Mouse (Mus musculus) thymus, adult 18-20 months (tissue): Measurements from ENCODE around the gene Gnb5.
A peak's percentile ranks its signal among the peaks of the same experiment; 100 is the strongest.

Experiments
- DNase-seq, 2 experiments: peaks; one replicate each; pipeline ENCODE4 v3.0.0; 2022; ENCODE audit warnings: mixed read lengths in 2 of 2

Gnb5 gene

DNA sequence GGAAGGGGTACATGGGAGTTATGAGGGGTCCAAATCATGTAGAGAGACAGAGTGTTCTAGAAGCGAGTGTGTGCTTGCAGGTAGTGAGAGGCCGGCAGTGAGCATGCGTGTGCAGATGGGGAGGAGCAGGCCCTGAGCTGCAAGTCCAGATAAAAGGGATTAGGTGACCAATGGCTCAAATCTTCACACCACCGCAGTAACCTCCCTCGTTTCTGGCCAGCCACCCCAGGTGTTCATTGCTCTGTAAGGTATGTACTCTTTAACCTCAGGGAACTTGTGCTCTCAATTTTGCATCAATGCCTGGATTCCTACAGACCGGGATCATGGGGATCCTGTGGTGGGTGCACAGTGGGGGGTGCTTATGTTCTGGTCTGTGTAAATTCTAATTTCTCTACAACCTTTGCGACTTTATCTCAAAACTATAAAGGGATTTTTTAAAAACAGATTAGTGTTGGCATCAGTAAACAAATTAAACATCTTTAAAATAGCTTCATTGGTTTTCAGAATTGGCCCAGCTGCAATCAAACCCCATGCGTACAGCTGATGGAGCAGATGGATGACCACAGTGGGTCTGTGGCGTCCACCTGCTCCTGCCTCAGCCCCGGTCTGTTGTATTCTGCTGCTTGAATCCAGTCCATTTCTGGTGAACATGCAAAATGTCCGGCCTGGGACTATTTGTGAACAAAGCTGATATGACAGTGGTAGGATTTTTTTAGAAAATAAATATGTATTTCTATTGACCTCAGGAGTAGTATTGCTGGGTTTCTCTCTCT lies at the start of gene Gnb5:
Gene Gnb5, plus strand, starts transcription at position 163 of the 773 bp plus-strand sequence.
- no peak for DNase-seq

DNA sequence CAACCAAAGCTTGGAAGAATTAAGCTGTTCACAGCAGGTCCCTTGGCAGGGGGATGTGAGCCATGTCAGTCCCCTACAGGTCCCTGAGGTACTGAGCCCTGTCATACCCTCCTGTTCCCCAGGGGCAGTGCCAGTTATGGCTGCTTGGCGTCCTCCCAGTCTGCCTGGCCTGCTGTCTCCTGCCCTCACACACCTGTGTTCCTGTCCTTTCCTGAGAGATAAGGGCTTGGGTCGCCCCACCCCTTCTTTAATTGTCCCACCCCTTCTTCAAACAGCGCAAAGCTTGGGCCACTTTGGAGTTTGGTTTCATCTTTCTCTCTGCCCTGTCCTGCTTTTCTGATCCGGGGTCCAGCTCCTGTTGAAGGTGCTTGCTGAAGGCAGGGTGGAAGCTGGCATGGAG lies 47.3 kb upstream of the Gnb5 start:
- no peak for DNase-seq

DNA sequence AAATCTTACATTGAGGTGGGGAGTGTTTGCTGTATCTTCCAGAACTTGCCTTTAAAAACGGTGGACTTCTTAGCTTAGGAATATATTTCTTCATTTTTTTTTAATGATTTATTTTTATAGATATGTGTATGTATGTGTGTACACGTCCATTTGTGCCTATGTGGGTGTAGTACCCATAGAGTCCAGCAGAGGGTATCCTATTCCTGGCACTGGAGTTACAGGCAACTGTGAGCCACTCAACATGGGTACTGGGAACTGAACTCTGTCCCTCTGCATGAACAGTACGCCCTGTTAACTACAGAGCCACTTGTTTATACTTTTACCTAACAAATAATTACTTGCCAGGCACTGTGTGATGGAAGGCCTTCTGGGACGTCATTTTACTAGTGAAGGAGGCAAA lies 46.4 kb upstream of the Gnb5 start:
- DNase-seq = no peak

DNA sequence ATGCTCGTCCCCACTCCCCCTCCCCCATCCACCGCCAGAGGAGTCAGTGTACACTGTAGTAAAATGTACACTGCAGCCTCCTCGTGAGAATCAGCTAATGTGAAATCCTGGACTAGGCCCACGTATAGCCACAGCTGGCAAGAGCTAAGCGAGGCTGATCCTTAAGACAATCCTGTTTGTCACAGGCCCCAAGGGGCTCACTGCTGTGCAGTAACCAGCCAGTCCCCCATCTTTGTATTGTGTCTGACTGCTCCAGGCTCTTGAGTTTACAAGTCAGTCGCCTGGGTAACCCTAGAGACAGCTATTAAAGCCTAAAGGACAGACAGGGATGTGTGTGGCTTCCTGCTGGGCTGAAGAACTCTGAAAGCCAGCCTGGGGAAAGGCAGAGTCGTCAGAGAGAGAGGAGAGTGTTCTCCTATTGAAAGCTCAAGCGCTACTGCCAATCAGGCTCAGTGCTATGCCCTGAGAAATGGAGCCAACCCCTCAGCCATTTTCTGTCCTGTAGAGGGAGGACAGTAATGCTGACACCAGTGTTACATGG lies 44.7 kb upstream of the Gnb5 start:
- no peak for DNase-seq

DNA sequence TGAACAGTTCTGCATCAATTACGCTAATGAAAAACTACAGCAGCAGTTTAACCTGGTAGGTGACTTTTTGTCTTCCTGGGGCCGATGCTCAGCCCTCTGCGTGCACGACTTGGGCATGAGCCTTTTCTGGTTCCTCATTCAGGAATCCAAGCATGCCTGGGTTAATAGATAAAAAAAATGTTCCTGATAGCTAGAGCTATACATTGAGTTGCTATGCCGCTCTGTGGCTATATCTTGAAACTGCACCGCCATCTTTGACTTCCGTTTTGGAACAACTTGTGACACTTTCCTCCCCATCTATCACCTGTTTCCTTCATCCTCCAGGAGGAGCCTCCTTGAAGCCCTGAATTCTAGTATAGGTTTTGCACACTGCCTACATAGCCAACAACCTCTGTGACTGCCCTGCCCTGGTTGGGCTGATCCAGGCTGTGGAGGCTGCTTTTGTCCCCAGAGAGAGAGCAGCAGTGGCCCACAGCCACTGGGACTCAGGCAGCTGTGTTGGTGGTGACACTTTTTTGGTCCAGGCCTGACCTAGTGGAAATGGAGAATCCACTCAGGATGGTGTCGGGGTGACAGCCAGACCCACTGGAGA lies 43.8 kb upstream of the Gnb5 start:
- DNase-seq = peak in 1 of 2 experiments; percentile 14

DNA sequence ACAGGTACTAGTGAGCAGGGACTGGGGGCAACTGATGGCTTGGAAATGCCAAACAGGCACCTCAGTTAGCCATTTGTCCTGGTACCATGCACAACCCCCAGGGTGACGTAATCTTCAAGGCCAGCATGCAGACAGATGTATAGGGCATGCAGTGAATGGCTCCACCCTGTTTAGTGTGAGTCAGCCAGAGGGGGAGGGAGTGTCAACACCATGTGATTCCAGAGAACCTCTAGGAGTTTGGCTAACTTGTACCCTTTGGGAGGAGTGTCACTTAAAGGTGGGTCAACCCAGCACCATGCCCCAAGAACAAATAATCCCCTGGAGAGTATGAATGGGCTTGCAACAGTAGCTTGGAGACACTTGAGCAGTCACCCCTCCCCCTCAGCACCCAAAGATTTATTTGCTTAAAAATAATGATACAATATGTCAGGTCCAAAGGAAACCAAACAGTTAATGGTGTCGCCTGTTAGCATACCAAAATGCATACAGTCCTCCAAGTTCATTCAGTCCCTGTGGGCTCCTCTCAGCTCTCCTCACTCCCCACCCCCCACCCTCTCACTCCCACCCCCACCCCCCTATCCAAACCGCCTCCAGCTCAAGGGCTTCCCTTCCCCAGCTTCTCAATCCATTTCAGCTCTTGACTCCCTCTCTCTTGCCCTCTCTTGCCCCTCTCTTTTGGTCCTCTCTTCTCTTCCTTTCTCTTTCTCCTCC lies 41.9 kb upstream of the Gnb5 start:
- DNase-seq = no peak

DNA sequence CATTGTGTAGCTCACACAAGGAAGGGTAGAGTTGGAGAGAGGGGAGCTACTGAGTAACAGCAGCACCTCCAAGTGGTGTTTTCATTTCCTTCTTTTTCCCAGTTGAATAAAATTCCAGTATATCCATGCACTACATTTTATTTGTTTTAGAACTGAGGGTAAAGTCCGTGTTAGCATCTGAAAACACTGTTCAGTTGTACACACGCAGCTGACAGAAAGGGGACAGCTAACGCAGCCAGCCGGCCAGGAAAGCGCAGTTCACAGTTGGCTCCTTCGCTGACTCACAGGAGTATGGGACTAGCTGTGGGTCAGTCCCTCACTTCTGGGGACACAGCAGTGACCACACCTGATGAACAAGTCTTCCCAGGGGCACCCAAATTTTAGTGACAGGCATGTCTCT lies 38.9 kb upstream of the Gnb5 start:
- DNase-seq = no peak

DNA sequence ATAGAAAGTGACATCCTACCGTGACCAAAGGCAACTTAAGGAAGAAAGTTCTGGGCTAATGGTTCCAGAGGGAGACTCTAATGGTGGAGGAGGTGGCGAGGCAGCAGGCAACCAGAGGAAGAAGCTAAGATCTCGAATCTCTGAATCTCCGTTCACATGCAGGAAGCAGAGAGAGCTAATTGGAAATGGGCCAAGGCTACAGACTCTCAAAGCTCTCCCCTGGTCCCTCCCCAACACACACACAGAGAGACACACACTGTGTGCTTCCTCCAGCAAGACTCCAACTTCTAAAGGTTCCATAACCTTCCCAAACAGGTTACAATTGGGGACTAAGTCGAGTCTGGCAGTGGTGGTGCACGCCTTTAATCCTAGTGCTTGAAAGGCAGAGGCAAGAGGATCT lies 35.7 kb upstream of the Gnb5 start:
- DNase-seq = no peak

DNA sequence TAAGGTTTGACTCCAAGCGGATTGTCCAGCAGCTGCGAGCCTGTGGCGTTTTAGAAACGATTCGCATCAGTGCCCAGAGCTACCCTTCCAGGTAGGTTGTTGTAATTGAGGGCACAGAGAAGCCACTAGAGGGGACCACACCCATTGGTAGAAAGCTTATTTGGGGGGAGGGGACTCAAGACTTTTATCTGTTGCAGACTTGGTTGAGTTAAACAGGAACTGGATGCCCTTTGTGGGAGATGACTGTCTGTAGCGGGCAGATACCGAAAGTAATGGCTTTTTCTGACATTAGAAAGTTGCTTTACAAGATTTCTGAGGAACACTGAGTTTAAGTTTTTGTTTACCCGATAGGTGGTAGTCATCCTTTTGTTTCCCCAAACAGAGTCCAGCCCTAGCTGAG lies 34.5 kb upstream of the Gnb5 start:
- no peak for DNase-seq

DNA sequence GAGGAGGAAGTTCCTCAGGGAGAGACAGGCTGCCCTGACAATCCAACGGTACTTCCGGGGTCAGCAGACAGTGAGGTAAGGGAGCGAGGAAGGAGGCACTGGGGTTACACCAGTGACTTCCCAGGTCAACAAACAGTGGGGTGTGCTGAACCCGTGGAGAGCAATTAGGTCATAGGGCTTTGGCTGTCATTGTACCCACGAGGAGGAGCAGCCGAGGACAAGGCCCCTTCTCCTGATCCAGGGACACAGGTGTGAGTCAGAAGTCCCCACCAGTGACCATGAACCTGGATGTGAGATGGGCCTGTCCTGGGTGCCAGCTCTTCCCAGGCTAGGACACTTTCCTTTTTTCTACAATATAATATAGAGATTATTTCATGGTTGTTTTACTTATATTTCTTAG lies 32.4 kb upstream of the Gnb5 start:
- DNase-seq = no peak

DNA sequence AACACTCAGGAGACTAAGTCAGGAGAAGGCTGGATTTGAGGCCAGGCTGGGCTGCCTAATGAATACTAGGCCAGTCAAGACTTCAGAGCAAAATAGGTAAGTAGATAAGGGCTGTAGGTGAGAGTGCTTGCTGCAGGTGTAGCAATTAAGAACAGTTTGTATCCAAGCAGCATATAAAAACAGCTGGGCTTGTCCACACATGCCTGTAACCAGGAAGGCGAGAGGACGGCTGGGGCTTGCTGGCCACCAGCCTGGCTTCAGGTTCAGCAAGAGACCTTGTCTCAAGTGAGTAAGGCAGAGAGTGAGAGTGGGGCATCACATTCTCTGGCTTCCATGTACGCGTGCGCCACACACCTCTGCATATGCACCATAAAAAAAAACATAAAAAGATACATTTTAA lies 31.6 kb upstream of the Gnb5 start:
- no peak for DNase-seq

DNA sequence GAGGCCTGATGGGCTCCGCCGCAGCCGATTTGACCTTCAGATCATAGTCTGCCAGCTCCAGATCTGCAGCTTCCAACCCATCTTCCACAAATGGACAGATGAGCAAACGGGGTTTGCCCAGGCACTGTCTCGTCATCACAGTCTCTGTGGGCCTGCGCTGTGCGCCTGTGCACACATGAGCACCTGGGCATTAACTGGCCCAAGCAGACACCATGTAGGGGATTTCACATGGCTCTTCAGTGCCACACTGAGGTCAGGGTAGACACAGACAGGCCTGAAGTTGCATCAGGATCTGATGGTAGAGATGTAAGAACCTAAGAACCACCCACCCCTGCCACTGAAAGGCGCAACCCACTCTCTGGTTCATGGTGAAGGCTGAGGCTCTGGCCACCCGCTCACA lies 31.0 kb upstream of the Gnb5 start:
- DNase-seq = no peak

DNA sequence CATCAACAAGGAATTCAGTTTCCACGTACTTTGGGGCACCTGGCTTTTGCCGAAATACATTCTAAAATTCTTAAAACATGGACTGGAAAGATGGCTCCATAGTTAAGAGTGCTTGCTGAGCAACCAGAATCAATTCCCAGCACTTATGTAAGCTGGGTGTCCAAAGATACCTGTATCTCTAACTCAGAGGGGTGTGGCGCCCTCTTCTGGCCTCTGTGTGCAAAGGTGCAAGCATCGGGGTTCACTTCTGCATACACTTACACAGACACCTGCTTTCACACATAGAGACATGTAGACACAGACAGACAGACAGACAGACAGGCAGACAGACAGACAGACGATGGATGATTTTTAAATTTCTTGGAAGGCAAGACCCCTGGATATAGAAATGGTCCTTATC lies 25.3 kb upstream of the Gnb5 start:
- DNase-seq = peak; percentile 20 to 23

DNA sequence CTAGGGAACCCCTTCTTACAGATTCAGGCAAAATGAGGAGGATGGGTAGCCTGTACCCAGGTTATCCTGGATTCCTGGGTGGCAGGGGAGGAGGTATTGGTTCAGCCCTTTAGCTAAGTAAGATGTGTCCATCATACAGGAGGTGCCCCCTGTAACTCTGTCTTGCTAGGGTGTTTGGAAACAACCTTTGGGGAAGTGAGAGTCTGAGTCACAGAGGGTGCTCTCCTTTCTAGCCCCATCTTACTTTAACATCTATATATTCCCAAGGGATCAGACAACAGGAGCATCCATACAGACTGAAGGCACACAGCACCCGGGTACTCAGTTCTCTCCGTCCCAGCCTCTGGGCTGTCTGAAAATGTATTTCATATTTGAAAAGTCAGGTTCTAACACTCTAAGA lies 23.9 kb upstream of the Gnb5 start:
- no peak for DNase-seq

DNA sequence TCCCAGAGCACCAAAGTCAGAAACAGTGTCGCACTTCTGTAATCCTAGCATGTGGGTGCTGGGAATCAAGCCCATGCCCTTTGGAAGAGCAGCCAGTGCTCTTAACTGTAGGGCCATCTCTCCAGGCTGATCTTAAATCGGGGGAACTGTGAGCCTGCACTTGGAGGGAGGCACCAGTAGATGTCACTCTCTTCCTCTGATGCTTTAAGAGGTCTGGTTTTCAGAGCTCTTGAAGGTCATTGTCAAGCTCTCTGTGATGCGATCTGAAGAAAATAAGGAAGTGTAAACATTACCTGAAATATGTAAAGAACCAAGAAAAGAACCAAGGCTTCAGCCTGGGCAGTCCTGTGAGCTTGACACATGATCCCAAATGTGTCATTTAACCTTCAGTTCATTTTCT lies 23.3 kb upstream of the Gnb5 start:
- no peak for DNase-seq

DNA sequence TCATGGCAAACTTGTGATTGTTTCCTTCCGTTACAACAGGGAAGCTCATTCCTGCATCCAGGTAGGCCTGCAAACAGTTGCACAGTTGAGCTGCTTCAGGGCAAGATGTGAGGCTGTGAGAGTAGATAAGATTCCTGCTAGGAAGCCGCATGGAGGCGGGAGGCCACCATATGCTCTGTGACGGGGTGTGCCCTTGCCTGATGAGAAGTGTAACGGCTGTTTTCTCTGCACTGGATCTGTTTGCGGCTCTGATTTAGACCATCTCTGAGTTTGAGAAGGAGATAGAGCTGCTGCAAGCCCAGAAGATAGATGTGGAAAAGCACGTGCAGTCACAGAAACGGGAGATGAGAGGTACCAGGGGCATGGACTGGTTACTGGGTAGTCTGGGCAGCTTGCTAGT lies 22.5 kb upstream of the Gnb5 start:
- DNase-seq = no peak

DNA sequence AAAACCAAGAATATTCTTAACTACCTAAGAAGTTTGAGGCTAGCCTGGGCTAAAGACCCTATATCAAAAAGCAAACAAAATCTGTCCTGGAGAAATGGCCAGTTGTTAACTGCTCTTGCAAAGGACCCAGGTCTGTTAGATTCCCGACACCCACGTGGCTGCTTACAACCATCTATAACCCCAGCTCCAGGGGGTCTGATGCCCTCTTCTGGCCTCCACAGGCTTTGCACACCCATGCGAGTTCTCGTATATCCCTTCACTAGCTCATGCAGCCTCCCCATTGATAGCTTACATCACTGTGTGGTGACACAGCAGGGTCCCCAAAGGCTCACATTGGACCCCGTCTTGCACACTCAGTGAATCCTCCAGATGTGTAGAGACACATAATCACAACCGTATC lies 20.7 kb upstream of the Gnb5 start:
- DNase-seq = no peak

DNA sequence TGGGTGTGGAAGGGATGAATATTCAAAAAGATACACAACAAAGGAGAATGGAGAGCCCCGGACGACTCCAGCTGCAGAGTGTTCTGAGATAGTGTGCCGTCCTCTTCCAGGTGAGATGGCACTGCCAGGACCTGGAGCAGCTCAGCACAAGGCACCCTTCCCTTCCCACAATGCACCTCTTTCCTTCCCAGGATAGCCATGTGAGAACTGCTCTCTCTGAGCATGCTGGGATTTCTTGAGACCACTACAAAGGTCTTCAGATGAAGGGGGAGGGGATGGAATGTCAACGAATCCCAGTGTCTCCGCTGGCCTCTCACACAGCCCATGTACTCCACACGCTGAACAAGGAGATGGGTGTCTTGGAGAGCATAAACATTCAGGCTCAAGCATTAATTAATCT lies 18.5 kb upstream of the Gnb5 start:
- no peak for DNase-seq

DNA sequence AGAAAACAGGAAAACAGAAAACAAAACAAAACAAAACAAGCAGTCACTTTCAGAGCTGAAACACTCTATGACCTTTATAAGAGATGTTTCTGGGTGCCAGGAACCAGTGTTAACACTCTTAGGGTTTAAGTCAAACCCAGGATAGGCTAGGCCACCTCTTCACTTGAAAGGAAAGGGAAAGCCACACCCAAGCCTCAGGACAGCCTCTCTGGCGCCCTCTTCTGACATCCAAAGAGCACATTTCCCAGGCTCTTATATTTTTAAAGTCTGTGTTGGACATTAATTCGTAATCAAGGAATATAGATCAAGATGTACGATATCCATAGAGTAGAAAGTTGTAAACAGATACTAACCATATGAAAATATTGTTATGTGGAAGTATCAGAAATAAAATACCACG lies 16.5 kb upstream of the Gnb5 start:
- DNase-seq = no peak

DNA sequence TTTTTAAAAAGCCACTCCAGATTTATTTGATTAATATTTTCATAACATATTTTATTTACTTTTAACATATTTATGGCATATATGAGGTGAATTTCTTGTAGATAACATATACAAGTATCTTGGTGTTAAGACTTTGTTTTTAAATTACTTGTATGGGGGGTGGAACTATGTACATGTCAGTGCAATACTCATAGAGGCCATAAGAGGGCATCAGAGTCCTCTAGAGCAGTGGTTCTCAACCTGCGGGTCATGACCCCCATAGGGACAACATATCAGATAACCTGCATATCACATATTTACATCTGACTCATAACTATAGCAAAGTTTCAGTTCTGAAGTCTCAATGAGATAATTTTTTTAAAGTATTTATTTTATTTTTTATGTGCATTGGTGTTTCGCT lies 6.7 kb upstream of the Gnb5 start:
- DNase-seq = no peak

DNA sequence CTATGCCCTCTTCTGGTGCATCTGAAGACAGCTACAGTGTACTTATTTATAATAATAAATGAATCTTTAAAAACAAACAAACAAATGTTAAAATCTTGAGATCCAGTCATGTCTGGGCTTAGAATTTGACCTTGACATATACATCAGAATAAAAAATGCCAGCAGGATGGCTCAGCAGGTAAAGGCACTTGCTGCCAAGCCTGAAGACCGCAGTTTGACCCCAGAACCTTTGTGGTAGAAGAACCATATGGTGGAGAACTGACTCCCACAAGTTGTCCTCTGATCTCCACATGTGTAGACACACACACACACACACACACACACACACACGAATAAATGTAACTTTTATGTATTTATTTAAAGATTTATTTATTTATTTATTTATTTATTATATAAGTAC lies 3.1 kb upstream of the Gnb5 start:
- no peak for DNase-seq

DNA sequence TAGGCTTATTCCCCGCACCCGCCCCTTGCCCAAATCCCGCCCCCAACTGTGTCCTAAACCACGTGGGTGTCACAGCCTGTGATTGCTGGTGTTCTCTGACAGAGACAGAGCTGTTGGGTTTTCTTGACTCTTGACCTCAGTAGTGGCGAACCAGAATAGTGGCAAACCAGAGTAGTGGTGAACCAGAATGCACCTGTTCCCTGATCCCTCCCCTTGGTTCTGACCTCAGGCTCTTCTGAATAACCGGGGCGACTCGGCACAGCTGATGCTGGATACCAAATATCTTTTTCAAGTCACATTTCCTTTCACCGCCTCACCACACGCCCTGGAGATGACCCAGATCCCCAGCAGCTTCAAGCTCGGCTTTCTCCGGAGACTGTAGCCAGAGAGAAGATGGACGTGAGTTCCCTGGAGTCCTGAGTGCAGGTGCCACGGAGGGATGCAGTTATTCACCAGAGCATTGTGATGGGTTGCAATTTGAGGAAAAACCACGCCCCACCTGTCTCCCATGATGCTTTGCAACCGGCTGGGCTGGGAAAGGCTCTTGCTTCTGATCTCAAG lies 2.3 kb upstream of the Gnb5 start:
- no peak for DNase-seq

DNA sequence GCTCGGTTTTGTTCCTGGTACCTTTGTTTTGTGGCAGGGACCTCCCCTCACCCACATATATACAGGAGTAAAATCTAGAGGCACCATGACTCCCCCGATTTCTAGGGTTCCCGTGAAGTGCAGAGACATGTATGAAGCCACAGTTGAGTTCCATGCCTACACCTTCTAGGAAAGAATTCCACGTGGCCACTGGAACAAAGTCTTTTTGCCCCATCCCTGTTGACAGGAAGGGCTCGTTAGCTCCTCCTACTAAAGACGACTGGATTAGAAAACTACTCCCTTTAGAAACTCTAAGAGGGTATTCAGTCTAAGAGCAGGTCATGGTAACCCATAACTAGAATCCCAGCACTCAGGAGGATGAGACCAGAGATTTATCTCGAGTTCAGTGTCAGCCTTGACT lies 1.8 kb upstream of the Gnb5 start:
- no peak for DNase-seq

DNA sequence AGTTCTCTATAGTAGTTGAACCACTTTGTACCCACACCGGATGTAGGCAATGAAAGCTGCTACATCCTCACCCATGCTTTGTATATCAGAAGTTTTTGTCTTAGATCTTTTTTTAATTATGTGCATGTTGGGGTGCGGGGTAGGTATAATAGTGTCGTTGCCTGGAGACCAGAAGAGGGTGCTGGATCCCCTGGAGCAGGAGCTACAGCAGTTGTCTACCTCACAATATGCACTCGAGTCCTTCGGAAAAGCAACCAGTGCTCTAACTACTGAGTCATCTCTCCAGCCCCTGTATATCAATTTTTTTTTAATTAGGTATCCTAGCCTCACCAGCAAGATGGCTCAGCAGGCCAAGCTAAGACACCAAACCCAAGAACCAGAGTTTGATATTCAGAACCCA lies 927 bp downstream of the Gnb5 start:
- no peak for DNase-seq
